In genomic region chr4:116405955-116406351, GRCm38 (mm10) we compare ENCODE assay signal across 8 mouse cellular contexts. TPM values are rescaled to one million over a fixed set of nuclear protein-coding genes. Genes with fewer than 3 reads are reported as not detected.
DNase-seq lines count a peak whose midpoint lies in the region; ATAC-seq and TF ChIP-seq lines count a peak whose summit lies in the region.

No protein-coding gene starts in this region.

- no peak for TF ChIP-seq CTCF in layer of hippocampus, adult 2 months (conservative IDR thresholded peaks at IDR 0.05)

- H3K4me3 ChIP-seq in layer of hippocampus, adult 2 months: peak overlapping the region; percentile 56
- peak overlapping the region; percentile 34 for H3K4me3 ChIP-seq in hindbrain, embryonic 14.5 days (replicated peaks; ENCODE audit: low read length)
- H3K4me3 ChIP-seq in myocyte: no peak overlapping the region

- peak overlapping the region; percentile 57 for H3K4me2 ChIP-seq in hindbrain, embryonic 14.5 days (replicated peaks)
- peak overlapping the region; percentile 49 for H3K4me2 ChIP-seq in myocyte (ENCODE audit: low read depth)

- H3K27ac ChIP-seq in layer of hippocampus, adult 2 months: peak overlapping the region; percentile 86
- peak overlapping the region; percentile 88 for H3K27ac ChIP-seq in hindbrain, embryonic 14.5 days

- peak overlapping the region; percentile 66 for H3K9ac ChIP-seq in hindbrain, embryonic 14.5 days

- ATAC-seq in hindbrain, embryonic 14.5 days (ENCODE audit: low FRiP score): peak; percentile 73; the same call in 1 of the 2 replicates

- 3% methylated on average over 8 of the region's 8 CpGs for WGBS in hindbrain, embryonic 14.5 days

- peak in 1 of 2 experiments; percentile 11 for DNase-seq in layer of hippocampus, adult 2 months (ENCODE audit: low spot score in 2 of 2)
- DNase-seq in layer of hippocampus, adult 9-11 months: no peak
- peak; percentile 37 for DNase-seq in embryo, embryonic 10.5 days (ENCODE audit: low spot score)
- DNase-seq in hindbrain, embryonic 14.5 days (ENCODE audit: low spot score): peak; percentile 70
- no peak for DNase-seq in thymus, postnatal 4 days
- DNase-seq in urinary bladder, postnatal 4 days (ENCODE audit: low spot score in 2 of 2): no peak
- DNase-seq in thymus, postnatal 14 days: no peak

- no peaks in the 10 kb centered on the region for H3K9me3 ChIP-seq in hindbrain, embryonic 14.5 days (ENCODE audit: control insufficient read depth, low read length)

- H3K27me3 ChIP-seq in hindbrain, embryonic 14.5 days (ENCODE audit: control insufficient read depth, insufficient read depth, low read length): no peaks in the 10 kb centered on the region
- H3K27me3 ChIP-seq in myocyte (ENCODE audit: control insufficient read depth, insufficient read depth, insufficient read length): no peaks in the 10 kb centered on the region

- no peaks in the 10 kb centered on the region for H3K36me3 ChIP-seq in hindbrain, embryonic 14.5 days (replicated peaks; ENCODE audit: control insufficient read depth, insufficient read depth)
- no peaks in the 10 kb centered on the region for H3K36me3 ChIP-seq in myocyte (ENCODE audit: control insufficient read depth, insufficient read depth)

- H3K4me1 ChIP-seq in hindbrain, embryonic 14.5 days (replicated peaks; ENCODE audit: control insufficient read depth, insufficient read depth, low read length): peaks cover 25% of the 10 kb centered on the region

- H3K79me2 ChIP-seq in myocyte (ENCODE audit: control insufficient read depth, insufficient read depth): peaks cover 30% of the 10 kb centered on the region

- H3ac ChIP-seq in myocyte (ENCODE audit: control insufficient read depth, insufficient read length): no peak overlapping the region

- no peak for TF ChIP-seq POLR2A in myocyte (IDR thresholded peaks at IDR 0.05; ENCODE audit: insufficient read length, low read depth)

TF ChIP-seq in myocyte, 11 proteins besides CTCF, POLR2A, EP300 and RAD21:
- TF ChIP-seq MAX (IDR thresholded peaks at IDR 0.05; ENCODE audit: low read depth): no peak
- TF ChIP-seq CEBPB (IDR thresholded peaks at IDR 0.05; ENCODE audit: insufficient read depth, poor library complexity, severe bottlenecking): no peak
- no peak for TF ChIP-seq MYOD1 (IDR thresholded peaks at IDR 0.05; ENCODE audit: control insufficient read depth in 1 of 3, insufficient read length in 2 of 3, low read depth in 2 of 3)
- TF ChIP-seq POLR2AphosphoS2 (IDR thresholded peaks at IDR 0.05; ENCODE audit: insufficient read length, low read depth): no peak
- TF ChIP-seq MYOG (IDR thresholded peaks at IDR 0.05; ENCODE audit: control insufficient read depth in 1 of 3, insufficient read depth in 1 of 3, insufficient read length in 2 of 3, low read depth in 2 of 3): no peak
- no peak for TF ChIP-seq SRF (IDR thresholded peaks at IDR 0.05; ENCODE audit: control insufficient read depth, insufficient read length, low read depth)
- TF ChIP-seq TCF12 (IDR thresholded peaks at IDR 0.05; ENCODE audit: insufficient read depth, poor library complexity, severe bottlenecking): no peak
- no peak for TF ChIP-seq E2F4 (IDR thresholded peaks at IDR 0.05; ENCODE audit: insufficient read depth)
- TF ChIP-seq USF1 (IDR thresholded peaks at IDR 0.05; ENCODE audit: low read depth): no peak
- no peak for TF ChIP-seq REST (IDR thresholded peaks at IDR 0.05; ENCODE audit: insufficient read depth, insufficient read length)
- no peak for TF ChIP-seq TCF3 (IDR thresholded peaks at IDR 0.05; ENCODE audit: insufficient read length, low read depth)

RNA-seq across cellular contexts. Expression of gene Mast2, which starts 58.0 kb away (rescaled TPM):
- 10 to 100 TPM; 88.7 to 98.0 TPM for total RNA-seq in layer of hippocampus, adult 2 months (2021)
- polyA plus RNA-seq in hindbrain, embryonic 14.5 days (2014; fragmentation: Nextera tagmentation; extraction: Ambion mirVana): 60.0 and 68.7 TPM in 2 replicates
- 48.9 TPM for polyA plus RNA-seq in myocyte (2012; fragmentation: generic; extraction: Trizol)

Comparison
In these comparisons a context has a peak if more than half of its experiments do, and no peak if none do; other contexts are left out.
1. DNase-seq: peak in embryo, embryonic 10.5 days (single experiment) and hindbrain, embryonic 14.5 days (single experiment); none in layer of hippocampus, adult 9-11 months (single experiment), thymus, postnatal 4 days (single experiment), urinary bladder, postnatal 4 days (0 of 2) and thymus, postnatal 14 days (single experiment).